Mouse (Mus musculus): ENCODE measurements at regions not wholly inside any gene's neighbourhood (a gene's known extent, or its start where the extent isn't known, plus 50 kb on each side); places are given as distances from the start of the nearest gene placed in this dataset.

GRCm38 (mm10) chr19:15745026-15745777 is 201.9 kb downstream of the Psat1 start:
- no peak for TF ChIP-seq POLR2A (IDR thresholded peaks at IDR 0.05; ENCODE audit: borderline replicate concordance, low read depth, low read length)
- no peak for TF ChIP-seq CTCF (IDR thresholded peaks at IDR 0.05; ENCODE audit: low read depth, low read length)
